Mouse (Mus musculus) kidney, adult 2 months (tissue): ENCODE measurements at regions not wholly inside any gene's neighbourhood (a gene's known extent, or its start where the extent isn't known, plus 50 kb on each side); places are given as distances from the start of the nearest gene placed in this dataset.

Experiments used
- CTCF ChIP-seq: fragments of 200-500 bp; conservative IDR thresholded peaks from 2 replicates; pipeline ENCODE4 v1.5.1; 2011; ENCODE audit warnings: low read depth, mild to moderate bottlenecking, control low read depth, low read length, moderate library complexity, mixed read lengths; ENCODE audit not compliant: insufficient read depth, insufficient read length
- POLR2A ChIP-seq: fragments of 200-500 bp; IDR thresholded peaks from one replicate; pipeline ENCODE4 v1.6.1; 2011; ENCODE audit warnings: low read depth, low read length, control low read depth

DNA sequence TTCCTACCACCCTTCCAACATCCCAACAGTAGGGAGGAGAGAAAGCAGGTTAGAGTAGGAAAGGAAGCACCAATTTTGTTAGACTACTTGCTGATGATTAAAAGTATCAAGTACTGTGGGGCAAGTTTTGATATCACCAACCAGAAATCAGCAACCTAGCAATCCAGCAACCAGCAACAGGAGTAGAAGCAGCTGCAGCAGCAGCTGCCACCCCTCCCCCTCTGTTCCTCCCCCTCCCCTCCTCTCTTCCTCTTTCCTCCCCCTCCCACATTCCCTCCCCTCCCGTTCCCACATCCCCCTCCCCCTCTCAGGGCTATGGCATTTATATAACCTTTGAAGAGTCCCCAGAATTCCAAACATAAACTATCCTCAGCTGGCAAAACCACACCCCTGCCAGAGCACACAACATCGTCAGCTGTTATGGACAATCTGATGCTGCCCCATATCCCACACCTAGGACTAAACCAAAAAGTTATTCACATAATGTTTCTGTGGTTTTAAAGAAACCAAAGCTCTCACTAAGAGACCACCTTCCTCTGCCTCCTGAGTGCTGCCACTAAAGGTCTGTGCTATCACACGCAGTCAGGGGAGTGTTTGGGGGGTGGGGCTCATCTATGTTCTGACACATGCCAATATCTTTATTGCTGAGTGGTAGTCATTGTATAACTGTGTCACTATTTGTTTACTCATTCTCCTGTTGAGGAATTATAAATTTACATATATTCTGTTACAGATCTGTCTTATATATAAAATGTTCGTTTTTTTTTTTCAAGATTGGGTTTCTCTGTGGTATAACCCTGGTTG, 158.9 kb upstream of the Bcor start:
- TF ChIP-seq CTCF (no peak), POLR2A (no peak)
